Mouse (Mus musculus) thymus, postnatal 4 days (tissue): ENCODE data around the gene Zfp385b.

Experiments used
- DNase-seq: peaks from one replicate; pipeline ENCODE4 v3.0.0; 2021

The Zfp385b gene

GRCm38 (mm10) chr2:77583586-77583985, 235.9 kb downstream of the Zfp385b start:
- DNase-seq = no peak

- no peak for DNase-seq
Observed at GRCm38 (mm10) chr2:77576571-77576970, 242.9 kb downstream of the Zfp385b start.

GRCm38 (mm10) chr2:77567528-77568435, 251.7 kb downstream of the Zfp385b start:
- DNase-seq = no peak

- no peak for DNase-seq
Observed at GRCm38 (mm10) chr2:77563706-77564105, 255.7 kb downstream of the Zfp385b start.

GRCm38 (mm10) chr2:77561941-77562340, 257.5 kb downstream of the Zfp385b start:
- no peak for DNase-seq

GRCm38 (mm10) chr2:77556938-77557337, 262.5 kb downstream of the Zfp385b start:
- no peak for DNase-seq

GRCm38 (mm10) chr2:77555980-77556379, 263.5 kb downstream of the Zfp385b start:
- DNase-seq = no peak

- no peak for DNase-seq
Observed at GRCm38 (mm10) chr2:77552675-77553074, 266.8 kb downstream of the Zfp385b start.

GRCm38 (mm10) chr2:77543388-77543787, 276.1 kb downstream of the Zfp385b start:
- DNase-seq = no peak

- DNase-seq = no peak
Observed at GRCm38 (mm10) chr2:77542605-77543004, 276.8 kb downstream of the Zfp385b start.

- DNase-seq = no peak
Observed at GRCm38 (mm10) chr2:77541681-77542080, 277.8 kb downstream of the Zfp385b start.

- no peak for DNase-seq
Observed at GRCm38 (mm10) chr2:77540860-77541259, 278.6 kb downstream of the Zfp385b start.

GRCm38 (mm10) chr2:77536556-77536955, 282.9 kb downstream of the Zfp385b start:
- no peak for DNase-seq

GRCm38 (mm10) chr2:77528079-77528752, 291.2 kb downstream of the Zfp385b start:
- DNase-seq = no peak

GRCm38 (mm10) chr2:77527616-77528015, 291.8 kb downstream of the Zfp385b start:
- no peak for DNase-seq

- DNase-seq = no peak
Observed at GRCm38 (mm10) chr2:77526803-77527202, 292.6 kb downstream of the Zfp385b start.

GRCm38 (mm10) chr2:77526301-77526700, 293.1 kb downstream of the Zfp385b start:
- DNase-seq = no peak

GRCm38 (mm10) chr2:77522223-77522622, 297.2 kb downstream of the Zfp385b start:
- no peak for DNase-seq

- no peak for DNase-seq
Observed at GRCm38 (mm10) chr2:77519341-77519740, 300.1 kb downstream of the Zfp385b start.

GRCm38 (mm10) chr2:77518693-77519092, 300.7 kb downstream of the Zfp385b start:
- no peak for DNase-seq

- DNase-seq = no peak
Observed at GRCm38 (mm10) chr2:77516606-77517005, 302.8 kb downstream of the Zfp385b start.

GRCm38 (mm10) chr2:77515654-77516053, 303.8 kb downstream of the Zfp385b start:
- no peak for DNase-seq

GRCm38 (mm10) chr2:77515011-77515410, 304.4 kb downstream of the Zfp385b start:
- DNase-seq = no peak

- DNase-seq = no peak
Observed at GRCm38 (mm10) chr2:77514476-77514875, 305.0 kb downstream of the Zfp385b start.
